Mouse (Mus musculus) heart, embryonic 16.5 days (tissue): ENCODE results near the gene Spag7. TPM values are rescaled to one million over a fixed set of nuclear protein-coding genes. Genes with fewer than 3 reads are reported as not detected.

Source experiments
- ATAC-seq: fragments of 200-750 bp; cut with Nextera tagmentation; replicated peaks from 2 replicates; pipeline ENCODE4 v1.8.0; 2017; ENCODE audit warnings: moderate number of reproducible peaks; ENCODE audit not compliant: insufficient read depth, low FRiP score; ENCODE audit errors: extremely low read depth
- H3K27ac ChIP-seq: fragments of 300-500 bp; sonication (generic); 2 replicates; pipeline ENCODE4 v1.5.1; 2014; ENCODE audit warnings: mild to moderate bottlenecking, low read length, control low read depth, moderate library complexity
- H3K27me3 ChIP-seq: fragments of 300-500 bp; sonication (generic); 2 replicates; pipeline ENCODE4 v1.6.1; 2014; ENCODE audit warnings: low read length, mixed read lengths; ENCODE audit not compliant: control insufficient read depth, insufficient read depth
- H3K36me3 ChIP-seq: fragments of 300-500 bp; sonication (generic); 2 replicates; pipeline ENCODE4 v1.6.1; 2014; ENCODE audit not compliant: control insufficient read depth, insufficient read depth
- H3K4me1 ChIP-seq: fragments of 300-500 bp; sonication (generic); 2 replicates; pipeline ENCODE4 v1.6.1; 2014; ENCODE audit warnings: low read length, mixed read lengths; ENCODE audit not compliant: control insufficient read depth, insufficient read depth
- H3K4me2 ChIP-seq: fragments of 300-500 bp; sonication (generic); 2 replicates; pipeline ENCODE4 v1.6.1; 2014; ENCODE audit warnings: low read depth, mild to moderate bottlenecking, control low read depth, low read length
- H3K4me3 ChIP-seq: fragments of 300-500 bp; sonication (generic); 2 replicates; pipeline ENCODE4 v1.5.1; 2014; ENCODE audit warnings: mild to moderate bottlenecking, control low read depth, low read length
- H3K9ac ChIP-seq: fragments of 300-500 bp; sonication (generic); 2 replicates; pipeline ENCODE4 v1.6.1; 2014; ENCODE audit warnings: low read length, control low read depth
- H3K9me3 ChIP-seq: fragments of 300-500 bp; sonication (generic); replicated peaks from 2 replicates; pipeline ENCODE4 v1.6.1; 2016; ENCODE audit warnings: low read length; ENCODE audit not compliant: control insufficient read depth
- WGBS: fragments of 180-500 bp; shearing (Covaris S2); extraction: QIAGEN DNeasy Blood & Tissue Kit; methylation state at CpG from one replicate; pipeline ENCODE4 v1.1.7; 2014; 5-methylcytosine and 5-hydroxymethylcytosine counted together
- polyA plus RNA-seq: library from polyadenylated mRNA; unstranded; fragments of >200 nt; fragmentation: Nextera tagmentation; extraction: Ambion mirVana; gene quantifications from 2 replicates; pipeline ENCODE4 v1.2.1, GENCODE M21; 2015

Spag7 gene
- 186 and 191 TPM in 2 replicates for polyA plus RNA-seq

DNA sequence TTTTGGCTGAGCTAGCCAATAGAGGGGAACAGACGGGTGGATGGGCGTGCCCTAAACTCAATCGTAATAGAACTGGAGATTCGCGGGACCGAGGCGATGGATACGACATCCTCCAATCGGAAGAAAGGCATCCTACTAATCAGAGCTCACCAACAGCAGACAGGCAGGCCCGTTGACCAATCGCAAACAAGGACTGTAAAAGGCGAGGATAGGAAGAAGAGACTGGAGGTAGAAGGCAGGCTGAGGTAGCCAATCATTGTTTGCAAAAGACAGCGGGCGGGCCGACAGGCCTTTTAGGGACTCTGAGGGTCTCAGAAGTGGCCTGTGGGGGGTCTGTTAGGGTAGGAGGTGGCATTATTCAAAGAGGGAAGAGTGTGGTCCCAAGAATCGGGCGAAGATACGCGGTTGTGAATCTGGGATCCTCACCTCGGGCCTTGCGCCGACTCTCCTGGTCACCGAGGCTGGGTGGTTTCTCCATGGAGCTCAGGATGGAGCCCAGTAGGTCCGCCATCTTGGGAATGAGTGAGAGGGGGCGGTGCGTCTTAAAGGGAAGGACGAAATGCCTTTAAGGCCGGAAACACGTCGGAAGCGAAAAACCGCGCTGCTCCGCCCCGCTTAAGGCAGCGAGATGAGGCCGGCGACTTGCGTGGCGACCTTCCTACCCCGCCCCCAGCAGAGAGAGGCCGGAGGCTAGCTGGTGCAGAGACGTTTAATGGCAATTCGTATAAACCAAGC, at the start of gene Spag7:
Gene Spag7 (minus strand): TSS at position 646 of the 735 bp plus-strand sequence.
- Histone ChIP-seq H3K9me3 (no peaks in the 10 kb centered on the region), H3K27ac (peak within 1 kb of the TSS; percentile 97), H3K4me2 (peak within 1 kb of the TSS; percentile 91), H3K9ac (peak within 1 kb of the TSS; percentile 86), H3K4me3 (peak within 1 kb of the TSS; percentile 68), H3K36me3 (peaks cover 24% of the 10 kb centered on the region), H3K4me1 (peaks cover 13% of the 10 kb centered on the region), H3K27me3 (no peaks in the 10 kb centered on the region)
- ATAC-seq: peak; percentile 95
- under 1% methylated on average over 44 of the region's 44 CpGs for WGBS

DNA sequence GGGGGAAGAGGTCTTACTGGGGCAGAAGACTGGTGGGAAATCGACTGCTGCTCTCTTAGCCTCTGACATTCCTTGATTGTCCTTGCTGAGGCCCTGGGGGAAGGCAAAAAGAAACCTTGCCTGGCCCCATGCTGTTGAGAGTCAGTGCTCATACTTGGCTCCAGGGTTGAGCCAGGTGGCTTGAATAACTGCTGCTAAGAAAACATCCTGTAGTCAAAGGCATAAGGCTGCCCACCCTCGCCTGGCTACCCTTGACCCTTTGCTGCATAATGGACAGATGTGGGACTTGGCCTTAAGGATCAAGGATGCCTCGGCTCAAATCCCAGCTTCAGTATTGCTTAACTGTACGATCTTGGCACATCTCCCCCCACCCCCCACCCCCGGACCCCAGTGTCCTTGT, 49.3 kb upstream of the Spag7 start:
- H3K27ac ChIP-seq: no peak overlapping the region
- H3K4me2 ChIP-seq: no peak overlapping the region
- H3K36me3 ChIP-seq: peaks cover 63% of the 10 kb centered on the region
- 84% methylated on average over 5 of the region's 5 CpGs for WGBS
- H3K9me3 ChIP-seq: no peaks in the 10 kb centered on the region
- no peaks in the 10 kb centered on the region for H3K27me3 ChIP-seq
- ATAC-seq: no peak
- H3K4me1 ChIP-seq: no peaks in the 10 kb centered on the region
- no peak overlapping the region for H3K9ac ChIP-seq
- no peak overlapping the region for H3K4me3 ChIP-seq

DNA sequence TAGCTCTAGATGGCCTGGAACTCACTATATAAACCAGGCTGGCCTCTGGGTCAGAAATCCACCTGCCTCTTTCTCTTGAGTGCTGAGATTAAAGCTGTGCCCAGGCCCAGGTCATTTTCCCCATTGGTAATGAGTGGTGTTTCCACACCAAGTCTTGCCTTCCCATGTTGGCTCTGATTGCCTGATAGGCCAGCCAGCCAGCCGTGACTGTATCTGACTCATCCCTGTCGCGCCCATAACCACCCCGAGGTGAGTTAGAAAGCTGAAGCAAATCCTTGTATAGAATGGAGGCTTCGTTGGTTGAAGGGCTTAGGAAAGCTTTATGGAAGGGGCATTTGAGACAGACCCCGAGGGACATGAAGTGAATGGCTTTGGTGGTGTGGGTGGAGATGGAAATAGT, 46.6 kb upstream of the Spag7 start:
- ATAC-seq: no peak
- H3K36me3 ChIP-seq: peaks cover 72% of the 10 kb centered on the region
- no peaks in the 10 kb centered on the region for H3K27me3 ChIP-seq
- H3K4me1 ChIP-seq: no peaks in the 10 kb centered on the region
- H3K9ac ChIP-seq: no peak overlapping the region
- WGBS: 86% methylated on average over 6 of the region's 6 CpGs
- H3K4me2 ChIP-seq: no peak overlapping the region
- H3K27ac ChIP-seq: no peak overlapping the region
- no peak overlapping the region for H3K4me3 ChIP-seq
- no peaks in the 10 kb centered on the region for H3K9me3 ChIP-seq

DNA sequence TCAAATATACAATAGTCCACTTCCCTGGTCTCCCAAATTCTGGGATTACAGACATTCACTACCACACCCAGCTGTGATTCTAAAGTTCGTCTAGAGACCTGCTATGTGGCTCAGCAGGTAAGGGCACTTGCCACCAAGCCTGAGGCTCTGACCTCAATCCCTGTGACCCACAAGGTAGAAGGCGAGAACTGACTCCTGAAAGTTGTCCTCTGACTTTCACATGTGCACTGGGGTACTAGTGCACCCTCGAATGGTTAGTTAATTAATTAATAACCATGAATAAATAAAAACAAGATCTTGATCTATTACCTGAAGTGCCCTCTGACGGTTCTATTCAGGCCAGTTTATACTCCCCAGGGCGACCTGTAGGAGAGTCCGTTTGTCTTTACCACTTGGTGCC, 44.0 kb upstream of the Spag7 start:
- no peak overlapping the region for H3K4me3 ChIP-seq
- H3K27me3 ChIP-seq: no peaks in the 10 kb centered on the region
- peaks cover 66% of the 10 kb centered on the region for H3K36me3 ChIP-seq
- ATAC-seq: no peak
- no peak overlapping the region for H3K4me2 ChIP-seq
- H3K9me3 ChIP-seq: no peaks in the 10 kb centered on the region
- no peak overlapping the region for H3K27ac ChIP-seq
- 86% methylated on average over 6 of the region's 6 CpGs for WGBS
- H3K9ac ChIP-seq: no peak overlapping the region
- no peaks in the 10 kb centered on the region for H3K4me1 ChIP-seq

DNA sequence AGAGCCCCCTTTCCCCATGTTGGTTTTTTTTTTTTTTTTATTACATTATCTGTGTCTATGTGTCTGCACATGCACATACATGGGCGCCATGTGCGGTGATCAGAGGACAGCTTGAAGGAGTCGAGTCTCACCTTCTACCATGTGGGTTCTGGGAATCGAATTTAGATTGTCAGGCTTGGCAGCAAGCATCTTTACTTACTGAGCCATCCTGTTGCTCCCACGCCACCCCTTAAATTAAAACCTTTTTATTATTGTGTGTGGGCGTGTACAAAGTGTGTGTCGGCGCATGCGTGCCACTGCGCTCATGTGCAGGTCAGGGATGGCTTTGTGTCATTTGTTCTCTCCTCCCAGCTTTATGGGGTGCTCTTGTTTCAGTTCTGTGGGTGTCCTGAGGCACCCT, 41.8 kb upstream of the Spag7 start:
- H3K4me2 ChIP-seq: no peak overlapping the region
- no peak overlapping the region for H3K4me3 ChIP-seq
- 93% methylated on average over 10 of the region's 10 CpGs for whole genome bisulfite sequencing
- no peak overlapping the region for H3K27ac ChIP-seq
- no peaks in the 10 kb centered on the region for H3K9me3 ChIP-seq
- no peaks in the 10 kb centered on the region for H3K27me3 ChIP-seq
- ATAC-seq: no peak
- H3K4me1 ChIP-seq: no peaks in the 10 kb centered on the region
- H3K36me3 ChIP-seq: peaks cover 67% of the 10 kb centered on the region
- H3K9ac ChIP-seq: no peak overlapping the region

DNA sequence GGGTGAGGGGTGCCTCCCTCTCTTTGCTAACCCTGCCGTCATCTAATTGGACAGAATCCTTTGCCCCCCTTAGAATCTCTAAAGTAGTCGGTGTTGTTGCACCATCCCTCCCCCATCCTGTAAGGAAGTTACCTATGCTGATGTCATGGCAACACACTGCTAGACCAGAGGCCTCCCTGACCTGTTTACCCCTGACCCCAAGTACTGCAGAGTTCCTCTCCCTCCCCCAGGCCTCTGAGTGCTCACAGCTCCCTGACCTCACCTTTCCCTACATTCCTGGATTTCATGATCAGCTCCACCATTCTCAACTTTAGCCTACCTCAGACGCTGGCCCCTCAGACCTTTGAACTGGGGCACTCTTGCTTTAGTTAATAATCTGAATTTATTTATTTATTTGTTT, 36.9 kb upstream of the Spag7 start:
- H3K9me3 ChIP-seq: no peaks in the 10 kb centered on the region
- no peak for ATAC-seq
- peaks cover 21% of the 10 kb centered on the region for H3K4me1 ChIP-seq
- no peak overlapping the region for H3K4me3 ChIP-seq
- peaks cover 60% of the 10 kb centered on the region for H3K36me3 ChIP-seq
- no peak overlapping the region for H3K27ac ChIP-seq
- H3K9ac ChIP-seq: no peak overlapping the region
- H3K4me2 ChIP-seq: no peak overlapping the region
- H3K27me3 ChIP-seq: no peaks in the 10 kb centered on the region
- WGBS: 83% methylated on average over 3 of the region's 3 CpGs

DNA sequence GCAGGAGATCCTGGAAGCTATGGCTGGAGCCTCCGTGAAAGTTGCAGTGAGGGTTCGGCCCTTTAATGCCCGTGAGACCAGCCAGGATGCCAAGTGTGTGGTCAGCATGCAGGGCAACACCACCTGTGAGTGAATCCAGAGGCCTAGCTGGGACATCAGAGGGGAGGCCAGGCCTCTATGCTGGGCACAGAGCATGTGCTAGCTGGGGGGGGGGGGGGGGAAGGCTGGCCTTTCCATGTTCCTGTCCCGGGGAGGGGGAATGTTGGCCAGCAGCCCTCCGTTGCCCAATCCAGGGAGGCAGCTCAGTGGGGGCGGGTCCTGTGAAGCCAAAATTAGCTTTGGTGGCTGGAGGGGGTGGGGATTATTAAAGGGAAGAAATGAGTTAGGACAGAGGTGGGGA, 33.6 kb upstream of the Spag7 start:
- peak; percentile 49 for ATAC-seq
- H3K4me3 ChIP-seq: peak overlapping the region; percentile 81
- peaks cover 39% of the 10 kb centered on the region for H3K36me3 ChIP-seq
- peak overlapping the region; percentile 78 for H3K4me2 ChIP-seq
- no peaks in the 10 kb centered on the region for H3K9me3 ChIP-seq
- peak overlapping the region; percentile 93 for H3K9ac ChIP-seq
- no peaks in the 10 kb centered on the region for H3K27me3 ChIP-seq
- peaks cover 21% of the 10 kb centered on the region for H3K4me1 ChIP-seq
- 33% methylated on average over 6 of the region's 6 CpGs for WGBS
- peak overlapping the region; percentile 95 for H3K27ac ChIP-seq

DNA sequence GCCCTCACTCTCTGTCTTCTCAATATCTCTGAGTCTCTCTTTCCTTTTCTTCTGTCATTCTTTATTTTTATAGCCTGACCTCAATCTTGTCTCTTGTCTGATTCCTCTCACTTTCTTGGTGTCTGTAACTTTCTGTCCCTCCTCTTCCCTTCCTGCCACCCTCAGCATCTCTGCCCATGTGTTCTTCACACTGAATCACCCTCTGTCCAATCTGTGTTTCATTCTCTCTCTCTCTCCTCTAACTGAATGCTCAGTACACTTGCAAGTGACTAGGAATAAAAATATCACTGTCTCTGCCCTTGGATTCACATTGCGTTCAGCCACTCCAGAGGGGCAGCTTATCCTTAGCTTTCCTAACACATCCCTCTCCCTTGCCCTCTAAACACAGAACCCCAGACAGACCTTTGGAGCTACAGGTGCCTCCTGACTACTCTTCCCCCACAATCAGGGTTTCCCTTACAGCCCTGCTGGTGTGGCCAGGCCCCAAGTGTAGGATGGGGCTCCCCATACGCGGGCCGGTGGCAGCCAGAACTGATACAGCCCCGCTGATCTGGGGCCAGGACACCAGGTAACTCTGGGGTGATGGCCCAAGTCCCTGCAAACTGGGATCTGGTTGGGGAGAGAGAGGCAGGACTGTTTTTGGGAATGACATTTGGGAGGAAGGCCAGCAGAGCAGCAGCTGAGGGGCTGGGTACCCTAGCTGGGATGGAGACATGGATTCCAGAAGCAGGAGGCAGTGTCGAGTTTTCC, 32.9 kb upstream of the Spag7 start:
- peak overlapping the region; percentile 95 for H3K27ac ChIP-seq
- peak overlapping the region; percentile 93 for H3K9ac ChIP-seq
- 48% methylated on average over 6 of the region's 6 CpGs for WGBS
- ATAC-seq: no peak
- H3K4me1 ChIP-seq: peaks cover 21% of the 10 kb centered on the region
- H3K36me3 ChIP-seq: peaks cover 33% of the 10 kb centered on the region
- H3K27me3 ChIP-seq: no peaks in the 10 kb centered on the region
- H3K9me3 ChIP-seq: no peaks in the 10 kb centered on the region
- H3K4me3 ChIP-seq: peak overlapping the region; percentile 81
- H3K4me2 ChIP-seq: peak overlapping the region; percentile 78
